Mouse (Mus musculus): Measurements from ENCODE around the gene Vwa7.

GRCm38 (mm10) chr17:35005158-35005557 lies 11.2 kb upstream of the Vwa7 start:
- no peak for TF ChIP-seq CTCF (conservative IDR thresholded peaks at IDR 0.05; ENCODE audit: low read length)
- no peak for TF ChIP-seq NANOG (IDR thresholded peaks at IDR 0.05; ENCODE audit: borderline replicate concordance, low read length)
- TF ChIP-seq POU5F1 (IDR thresholded peaks at IDR 0.05; ENCODE audit: borderline replicate concordance, low read length), result no peak

Measured in E14TG2a.4 (cell line).